Mouse (Mus musculus) small intestine, adult 2 months (tissue): ENCODE results near the gene Socs1. TPM values are rescaled to one million over a fixed set of nuclear protein-coding genes. Genes with fewer than 3 reads are reported as not detected.

Experiments
- H3K27ac ChIP-seq: fragments of 200-500 bp; 2 replicates; pipeline ENCODE4 v1.5.1; 2012; ENCODE audit warnings: low read depth, low read length, control low read depth, inconsistent platforms; ENCODE audit not compliant: insufficient read depth
- H3K27me3 ChIP-seq: fragments of 200-500 bp; 2 replicates; pipeline ENCODE4 v1.6.1; 2012; ENCODE audit warnings: mild to moderate bottlenecking, moderate library complexity, low read length, inconsistent platforms; ENCODE audit not compliant: control insufficient read depth, insufficient read depth
- H3K36me3 ChIP-seq: fragments of 200-500 bp; 2 replicates; pipeline ENCODE4 v1.6.1; 2012; ENCODE audit warnings: mild to moderate bottlenecking, low read length, control low read depth, inconsistent platforms; ENCODE audit not compliant: control insufficient read depth, insufficient read depth
- H3K4me1 ChIP-seq: fragments of 200-500 bp; 2 replicates; pipeline ENCODE4 v1.6.1; 2012; ENCODE audit warnings: low read length, inconsistent platforms, mixed read lengths; ENCODE audit not compliant: control insufficient read depth, insufficient read depth, insufficient read length
- H3K4me3 ChIP-seq: fragments of 200-500 bp; 2 replicates; pipeline ENCODE4 v1.5.1; 2012; ENCODE audit warnings: low read depth, mild to moderate bottlenecking, control low read depth, inconsistent platforms, low read length, moderate library complexity
- CTCF ChIP-seq: fragments of 200-500 bp; IDR thresholded peaks from 2 replicates; pipeline ENCODE4 v1.5.1; 2012; ENCODE audit warnings: low read depth, mild to moderate bottlenecking, control low read depth, inconsistent platforms, low read length, moderate library complexity, mixed read lengths; ENCODE audit not compliant: insufficient replicate concordance, insufficient read length; ENCODE audit errors: extremely low read depth
- POLR2A ChIP-seq: fragments of 200-500 bp; IDR thresholded peaks from 2 replicates; pipeline ENCODE4 v1.6.1; 2012; ENCODE audit warnings: low read depth, mild to moderate bottlenecking, control low read depth, inconsistent platforms, low read length, moderate library complexity
- WGBS: fragments of 180-500 bp; shearing (Covaris S2); methylation state at CpG from one replicate; pipeline ENCODE4 v1.1.7; 2018; 5-methylcytosine and 5-hydroxymethylcytosine counted together
- polyA plus RNA-seq: library from polyadenylated mRNA; depleted of rRNA; stranded (reverse); fragments of >200 nt; gene quantifications from 2 replicates; pipeline ENCODE4 v1.2.3, GENCODE M21; 2012; rRNA removed

The Socs1 gene
- 11.3 and 33.6 TPM in 2 replicates for polyA plus RNA-seq

DNA sequence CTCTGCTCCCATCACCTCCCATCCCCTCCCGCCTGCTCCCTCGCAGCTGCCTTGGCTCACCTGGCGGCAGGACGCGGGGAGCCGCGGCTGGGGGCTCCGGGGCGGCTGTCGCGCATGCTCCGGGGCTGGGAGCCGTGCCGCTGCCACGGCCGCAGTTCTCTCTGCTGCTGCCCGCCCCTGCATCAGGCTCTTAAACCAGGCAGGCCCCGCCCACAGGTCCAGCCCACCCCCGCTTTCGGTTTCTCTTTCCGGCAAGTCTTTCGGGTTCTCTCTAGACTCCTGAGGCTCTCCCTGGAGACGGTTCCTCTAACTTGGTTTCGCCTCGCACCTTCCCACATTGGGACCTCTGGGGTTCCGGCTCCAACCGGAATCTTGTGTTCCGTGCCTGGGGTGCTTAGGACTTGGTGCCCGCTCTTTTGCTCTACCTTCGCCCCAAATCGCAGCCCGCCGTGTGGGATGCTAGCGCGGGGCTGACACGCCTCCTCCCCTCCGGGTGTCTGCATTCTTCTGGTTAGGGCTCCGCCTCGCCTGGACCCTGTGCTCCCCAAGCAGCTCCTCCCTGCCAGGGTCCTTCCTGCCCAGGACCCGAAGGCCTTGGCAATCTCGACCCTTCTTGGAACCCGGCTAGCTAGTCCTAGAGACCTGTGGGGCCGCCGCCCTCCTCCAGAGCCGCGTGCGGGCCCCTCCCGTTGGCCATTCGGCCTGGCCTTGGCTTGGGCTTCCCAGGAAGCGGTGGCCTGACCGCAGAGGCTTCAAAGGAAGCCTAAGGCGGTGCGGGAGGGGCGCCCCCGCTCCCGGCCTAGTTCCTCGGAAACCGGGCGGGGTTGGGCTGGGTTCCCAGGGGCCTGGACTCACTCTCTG, at the start of gene Socs1:
Gene Socs1, minus strand, starts transcription at position 166 of the 861 bp plus-strand sequence.
- no peak for TF ChIP-seq CTCF
- peak; percentile 99 for TF ChIP-seq POLR2A
- H3K36me3 ChIP-seq: peaks cover 6% of the 10 kb centered on the region
- no peaks in the 10 kb centered on the region for H3K27me3 ChIP-seq
- H3K27ac ChIP-seq: peak within 1 kb of the TSS; percentile 98
- under 1% methylated on average over 59 of the region's 59 CpGs for WGBS
- peak within 1 kb of the TSS; percentile 75 for H3K4me3 ChIP-seq
- peaks cover 24% of the 10 kb centered on the region for H3K4me1 ChIP-seq

DNA sequence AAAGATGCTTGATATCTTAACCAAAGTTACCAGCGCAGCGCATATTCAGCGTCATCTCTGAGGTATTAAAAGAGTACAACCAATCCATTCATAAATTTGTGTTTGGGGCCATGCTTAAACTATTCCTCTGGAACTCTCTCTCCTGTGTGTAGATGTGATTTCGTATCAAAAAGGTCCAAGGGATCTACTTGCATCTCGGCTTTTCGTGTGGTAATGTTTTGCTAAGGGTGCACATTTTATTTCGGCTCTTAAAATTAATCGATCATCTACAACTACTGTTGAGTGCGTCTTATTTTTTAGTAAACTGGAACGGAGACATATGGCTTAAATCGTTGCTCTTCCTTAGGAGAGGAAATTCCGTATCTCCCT, 49.2 kb upstream of the Socs1 start:
- TF ChIP-seq POLR2A (no peak), CTCF (no peak)

DNA sequence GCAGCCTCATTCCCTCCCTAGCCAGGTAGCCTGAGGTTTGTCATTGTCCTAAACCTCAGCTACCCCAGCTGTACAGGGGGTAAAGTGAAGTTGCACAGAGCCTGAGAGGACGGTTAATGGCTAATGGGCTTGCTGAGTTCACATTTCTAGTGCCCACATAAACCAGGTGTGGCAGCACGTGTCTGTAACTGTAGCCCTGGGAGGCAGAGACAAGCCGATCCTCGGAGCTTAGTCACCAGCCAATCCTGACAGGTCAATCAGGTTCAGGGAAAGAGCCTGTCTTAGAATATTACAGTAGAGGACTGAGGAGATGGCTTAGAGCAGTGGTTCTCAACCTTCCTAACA, 43.1 kb upstream of the Socs1 start:
- H3K4me3 ChIP-seq: no peak overlapping the region
- no peaks in the 10 kb centered on the region for H3K36me3 ChIP-seq
- H3K4me1 ChIP-seq: peaks cover 18% of the 10 kb centered on the region
- no peak overlapping the region for H3K27ac ChIP-seq
- WGBS: 32% methylated on average over 4 of the region's 4 CpGs
- no peak for TF ChIP-seq CTCF
- TF ChIP-seq POLR2A: no peak
- no peaks in the 10 kb centered on the region for H3K27me3 ChIP-seq

More for the DNA sequence above, 49.2 kb upstream of the Socs1 start:
- Histone ChIP-seq H3K27ac (no peak overlapping the region), H3K4me3 (peak overlapping the region; percentile 70), H3K4me1 (peaks cover 20% of the 10 kb centered on the region; the same call in 1 of the 2 replicates), H3K36me3 (no peaks in the 10 kb centered on the region), H3K27me3 (no peaks in the 10 kb centered on the region)
- WGBS: under 1% methylated on average over 12 of the region's 12 CpGs

DNA sequence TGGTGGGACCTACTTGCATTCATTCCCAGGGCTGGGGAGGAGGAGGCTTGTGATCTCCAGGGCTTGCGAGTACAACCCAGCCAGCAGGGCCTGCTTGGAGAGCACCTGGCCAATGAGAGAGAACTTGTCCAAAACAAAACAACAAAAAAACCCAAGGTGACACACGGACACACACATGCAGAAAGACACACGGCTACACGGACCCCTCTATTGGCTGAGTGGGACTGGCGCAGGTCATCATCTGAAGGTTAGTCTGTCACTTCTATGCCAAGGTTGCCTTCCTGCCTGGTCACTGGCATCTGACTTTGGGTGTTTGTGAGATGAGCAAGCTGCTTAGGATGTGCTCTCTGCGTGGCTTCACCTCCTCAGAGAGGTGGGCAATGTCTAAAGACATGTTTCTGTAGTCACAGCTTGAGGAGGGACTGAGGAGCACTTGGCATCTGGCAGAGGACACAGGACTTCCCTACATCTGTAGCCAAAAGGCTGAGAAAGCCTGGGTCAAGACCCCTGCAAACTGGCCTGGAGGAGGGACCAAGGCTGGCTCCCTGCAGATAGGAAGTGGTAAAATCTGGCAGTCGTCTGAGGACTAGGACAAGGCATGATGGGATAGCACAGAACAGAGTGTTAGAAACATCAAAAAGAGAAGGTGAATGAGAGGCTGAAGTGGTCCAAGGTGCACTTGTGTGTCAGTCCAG, 42.6 kb upstream of the Socs1 start:
- H3K4me3 ChIP-seq: no peak overlapping the region
- H3K36me3 ChIP-seq: no peaks in the 10 kb centered on the region
- H3K27ac ChIP-seq: no peak overlapping the region
- no peaks in the 10 kb centered on the region for H3K27me3 ChIP-seq
- 84% methylated on average over 7 of the region's 7 CpGs for WGBS
- peaks cover 20% of the 10 kb centered on the region for H3K4me1 ChIP-seq
- no peak for TF ChIP-seq POLR2A
- TF ChIP-seq CTCF: no peak

DNA sequence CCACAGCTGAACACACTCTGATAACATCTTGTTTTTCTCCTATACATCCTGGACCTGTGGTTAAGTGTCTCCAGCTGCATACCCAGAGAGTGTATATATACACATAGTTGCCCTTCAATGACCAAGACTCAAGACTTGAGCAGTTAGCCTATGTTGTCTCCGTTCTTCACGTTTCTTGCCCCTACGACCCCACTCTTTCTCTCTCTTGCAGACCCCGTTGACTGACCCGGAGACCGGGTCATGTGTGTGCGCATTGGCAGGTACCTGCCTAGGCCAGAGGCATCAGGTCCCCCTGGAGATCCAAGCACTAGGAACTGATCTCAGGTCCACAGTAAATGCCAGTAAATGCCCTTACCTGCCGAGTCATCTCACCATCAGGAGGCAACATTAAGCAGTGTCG, 41.9 kb upstream of the Socs1 start:
- 93% methylated on average over 9 of the region's 9 CpGs for WGBS
- H3K27me3 ChIP-seq: no peaks in the 10 kb centered on the region
- no peak for TF ChIP-seq CTCF
- no peak for TF ChIP-seq POLR2A
- no peak overlapping the region for H3K4me3 ChIP-seq
- peaks cover 20% of the 10 kb centered on the region for H3K4me1 ChIP-seq
- no peak overlapping the region for H3K27ac ChIP-seq
- no peaks in the 10 kb centered on the region for H3K36me3 ChIP-seq

DNA sequence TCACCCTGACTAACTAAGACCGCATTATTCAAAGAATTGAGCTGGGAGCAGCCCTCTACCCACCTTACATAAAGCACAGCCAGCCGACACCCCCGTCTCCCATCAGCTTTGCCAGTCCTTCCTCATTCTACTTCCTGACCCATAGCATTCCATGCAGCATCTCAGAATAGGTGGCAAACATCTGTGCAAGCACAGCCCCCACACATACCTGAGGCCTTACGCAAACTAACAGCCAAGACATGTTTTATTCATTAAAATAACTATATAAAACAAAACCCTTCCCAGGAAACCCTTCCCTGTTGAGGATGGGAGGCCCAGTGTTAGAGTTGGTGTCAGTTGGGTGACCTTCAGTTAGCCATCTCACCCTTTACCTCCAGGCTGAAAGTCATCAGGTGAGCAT, 40.5 kb upstream of the Socs1 start:
- TF ChIP-seq CTCF (no peak), POLR2A (no peak)
- 95% methylated on average over 4 of the region's 4 CpGs for WGBS
- H3K27ac ChIP-seq: no peak overlapping the region
- no peaks in the 10 kb centered on the region for H3K27me3 ChIP-seq
- H3K36me3 ChIP-seq: no peaks in the 10 kb centered on the region
- no peak overlapping the region for H3K4me3 ChIP-seq
- peaks cover 23% of the 10 kb centered on the region for H3K4me1 ChIP-seq

DNA sequence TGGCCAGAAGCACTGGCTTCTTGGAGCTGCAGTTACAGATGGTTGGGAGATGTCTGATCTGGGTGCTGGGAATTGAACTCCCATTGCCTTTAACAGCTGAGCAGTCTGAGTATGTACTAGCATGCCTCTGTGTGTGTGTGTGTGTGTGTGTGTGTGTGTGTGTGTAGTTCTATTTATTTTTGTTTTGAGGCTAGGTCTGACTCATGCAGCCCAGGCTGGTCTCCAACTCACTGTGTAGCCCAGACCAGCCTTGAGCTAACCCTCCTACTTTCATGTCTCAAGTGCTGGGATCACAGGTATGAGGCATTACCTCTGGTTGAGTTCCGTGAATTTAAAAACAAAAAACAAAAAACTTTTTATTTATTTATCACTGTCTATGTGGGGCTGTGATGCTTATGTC, 39.2 kb upstream of the Socs1 start:
- H3K36me3 ChIP-seq: no peaks in the 10 kb centered on the region
- WGBS: 91% methylated on average over 1 of the region's 1 CpGs
- no peaks in the 10 kb centered on the region for H3K27me3 ChIP-seq
- H3K4me3 ChIP-seq: no peak overlapping the region
- no peak overlapping the region for H3K27ac ChIP-seq
- peaks cover 23% of the 10 kb centered on the region for H3K4me1 ChIP-seq
- TF ChIP-seq CTCF (no peak), POLR2A (no peak)
